Mouse (Mus musculus): ENCODE data around the gene Snx9. TPM values are rescaled to one million over a fixed set of nuclear protein-coding genes. Genes with fewer than 3 reads are reported as not detected.

Gene Snx9
- total and polyA plus RNA-seq, 2 experiments from 2014 or later = 4.8 to 10.4 TPM

GRCm38 (mm10) chr17:5893574-5894148, 52.5 kb downstream of the Snx9 start:
- Histone ChIP-seq H3K27ac (ENCODE audit: low read depth, low read length) (no peak overlapping the region), H3K9me3 (ENCODE audit: low read length) (no peaks in the 10 kb centered on the region), H3K9ac (replicated peaks; ENCODE audit: low read length, poor library complexity, severe bottlenecking) (no peak overlapping the region), H3K36me3 (ENCODE audit: insufficient read depth, low read length) (no peaks in the 10 kb centered on the region; the same call in 1 of the 2 replicates), H3K27me3 (ENCODE audit: insufficient read depth, low read length) (no peaks in the 10 kb centered on the region), H3K4me2 (ENCODE audit: low read depth, low read length, poor library complexity, severe bottlenecking) (no peak overlapping the region), H3K4me3 (ENCODE audit: low read depth, low read length) (no peak overlapping the region), H3K4me1 (ENCODE audit: insufficient read depth, low read length) (no peaks in the 10 kb centered on the region)
- DNase-seq (ENCODE audit: low spot score) (no peak), ATAC-seq (ENCODE audit: low FRiP score) (no peak)
- peak; percentile 46 for TF ChIP-seq CTCF (IDR thresholded peaks at IDR 0.05)
- WGBS = 85% methylated on average over 7 of the region's 7 CpGs

GRCm38 (mm10) chr17:5896066-5896465, 54.9 kb downstream of the Snx9 start:
- Histone ChIP-seq H3K9ac (replicated peaks; ENCODE audit: low read length, poor library complexity, severe bottlenecking) (no peak overlapping the region), H3K27ac (ENCODE audit: low read depth, low read length) (no peak overlapping the region), H3K36me3 (ENCODE audit: insufficient read depth, low read length) (no peaks in the 10 kb centered on the region), H3K9me3 (ENCODE audit: low read length) (no peaks in the 10 kb centered on the region), H3K4me3 (ENCODE audit: low read depth, low read length) (no peak overlapping the region), H3K27me3 (ENCODE audit: insufficient read depth, low read length) (no peaks in the 10 kb centered on the region), H3K4me1 (ENCODE audit: insufficient read depth, low read length) (no peaks in the 10 kb centered on the region), H3K4me2 (ENCODE audit: low read depth, low read length, poor library complexity, severe bottlenecking) (no peak overlapping the region)
- DNase-seq (ENCODE audit: low spot score) (no peak), ATAC-seq (ENCODE audit: low FRiP score) (no peak)
- 79% methylated on average over 4 of the region's 4 CpGs for WGBS
- TF ChIP-seq CTCF (IDR thresholded peaks at IDR 0.05) = no peak

- H3K27ac ChIP-seq (ENCODE audit: low read depth, low read length) = no peak overlapping the region
- no peaks in the 10 kb centered on the region for H3K4me1 ChIP-seq (ENCODE audit: insufficient read depth, low read length)
- WGBS = 86% methylated on average over 7 of the region's 7 CpGs
- H3K36me3 ChIP-seq (ENCODE audit: insufficient read depth, low read length) = no peaks in the 10 kb centered on the region
- DNase-seq (ENCODE audit: low spot score) (no peak), ATAC-seq (ENCODE audit: low FRiP score) (no peak)
- H3K4me3 ChIP-seq (ENCODE audit: low read depth, low read length) = no peak overlapping the region
- H3K9me3 ChIP-seq (ENCODE audit: low read length) = no peaks in the 10 kb centered on the region
- H3K4me2 ChIP-seq (ENCODE audit: low read depth, low read length, poor library complexity, severe bottlenecking) = no peak overlapping the region
- H3K27me3 ChIP-seq (ENCODE audit: insufficient read depth, low read length) = no peaks in the 10 kb centered on the region
- no peak overlapping the region for H3K9ac ChIP-seq (replicated peaks; ENCODE audit: low read length, poor library complexity, severe bottlenecking)
- TF ChIP-seq CTCF (IDR thresholded peaks at IDR 0.05) = no peak
These were observed 55.5 kb downstream of the Snx9 start for GRCm38 (mm10) chr17:5896607-5897006.

- H3K4me3 ChIP-seq (ENCODE audit: low read depth, low read length) = no peak overlapping the region
- H3K4me1 ChIP-seq (ENCODE audit: insufficient read depth, low read length) = no peaks in the 10 kb centered on the region
- no peaks in the 10 kb centered on the region for H3K27me3 ChIP-seq (ENCODE audit: insufficient read depth, low read length)
- H3K9ac ChIP-seq (replicated peaks; ENCODE audit: low read length, poor library complexity, severe bottlenecking) = no peak overlapping the region
- DNase-seq (ENCODE audit: low spot score) = no peak
- no peak for ATAC-seq (ENCODE audit: low FRiP score)
- H3K36me3 ChIP-seq (ENCODE audit: insufficient read depth, low read length) = no peaks in the 10 kb centered on the region
- WGBS = 95% methylated on average over 17 of the region's 17 CpGs
- H3K9me3 ChIP-seq (ENCODE audit: low read length) = no peaks in the 10 kb centered on the region
- H3K27ac ChIP-seq (ENCODE audit: low read depth, low read length) = no peak overlapping the region
- no peak overlapping the region for H3K4me2 ChIP-seq (ENCODE audit: low read depth, low read length, poor library complexity, severe bottlenecking)
- TF ChIP-seq CTCF (IDR thresholded peaks at IDR 0.05) = no peak
These were observed 56.4 kb downstream of the Snx9 start for GRCm38 (mm10) chr17:5897326-5898200.

- H3K27ac ChIP-seq (ENCODE audit: low read depth, low read length) = no peak overlapping the region
- H3K36me3 ChIP-seq (ENCODE audit: insufficient read depth, low read length) = 0 out of 2 replicates have a peak, but pooled peaks cover 4% of the 10 kb centered on the region
- H3K9me3 ChIP-seq (ENCODE audit: low read length) = no peaks in the 10 kb centered on the region
- H3K4me2 ChIP-seq (ENCODE audit: low read depth, low read length, poor library complexity, severe bottlenecking) = no peak overlapping the region
- no peaks in the 10 kb centered on the region for H3K27me3 ChIP-seq (ENCODE audit: insufficient read depth, low read length)
- TF ChIP-seq CTCF (IDR thresholded peaks at IDR 0.05) = no peak
- H3K9ac ChIP-seq (replicated peaks; ENCODE audit: low read length, poor library complexity, severe bottlenecking) = no peak overlapping the region
- DNase-seq (ENCODE audit: low spot score) (no peak), ATAC-seq (ENCODE audit: low FRiP score) (no peak)
- WGBS = 94% methylated on average over 6 of the region's 6 CpGs
- H3K4me1 ChIP-seq (ENCODE audit: insufficient read depth, low read length) = no peaks in the 10 kb centered on the region
- no peak overlapping the region for H3K4me3 ChIP-seq (ENCODE audit: low read depth, low read length)
These were observed 58.1 kb downstream of the Snx9 start for GRCm38 (mm10) chr17:5899251-5899650.

- H3K4me1 ChIP-seq (ENCODE audit: insufficient read depth, low read length) = no peaks in the 10 kb centered on the region
- H3K27me3 ChIP-seq (ENCODE audit: insufficient read depth, low read length) = no peaks in the 10 kb centered on the region
- peaks cover 10% of the 10 kb centered on the region; the same call in 1 of the 2 replicates for H3K36me3 ChIP-seq (ENCODE audit: insufficient read depth, low read length)
- no peak overlapping the region for H3K4me3 ChIP-seq (ENCODE audit: low read depth, low read length)
- no peaks in the 10 kb centered on the region for H3K9me3 ChIP-seq (ENCODE audit: low read length)
- no peak for DNase-seq (ENCODE audit: low spot score)
- peak; percentile 43 for TF ChIP-seq CTCF (IDR thresholded peaks at IDR 0.05)
- WGBS = 78% methylated on average over 5 of the region's 5 CpGs
- no peak overlapping the region for H3K9ac ChIP-seq (replicated peaks; ENCODE audit: low read length, poor library complexity, severe bottlenecking)
- H3K4me2 ChIP-seq (ENCODE audit: low read depth, low read length, poor library complexity, severe bottlenecking) = no peak overlapping the region
- no peak for ATAC-seq (ENCODE audit: low FRiP score)
- no peak overlapping the region for H3K27ac ChIP-seq (ENCODE audit: low read depth, low read length)
These were observed 60.3 kb downstream of the Snx9 start for GRCm38 (mm10) chr17:5901381-5901780.
